Mouse (Mus musculus): ENCODE data around the gene Cenpv.

Gene Cenpv

GRCm38 (mm10) chr11:62539089-62539890, at the start of gene Cenpv:
TSS of gene Cenpv (minus strand) at chr11:62539261.
- peak; percentile 69 to 71 for DNase-seq

- DNase-seq: no peak
Observed at GRCm38 (mm10) chr11:62587034-62587433, 48.0 kb upstream of the Cenpv start.

GRCm38 (mm10) chr11:62584671-62585206, 45.7 kb upstream of the Cenpv start:
- DNase-seq: no peak

- DNase-seq: no peak
Observed at GRCm38 (mm10) chr11:62583031-62583430, 44.0 kb upstream of the Cenpv start.

- peak; percentile 78 to 85 for DNase-seq
Observed at GRCm38 (mm10) chr11:62576530-62577152, 37.6 kb upstream of the Cenpv start.

- peak; percentile 49 to 53 for DNase-seq
Observed at GRCm38 (mm10) chr11:62575659-62576438, 36.8 kb upstream of the Cenpv start.

- DNase-seq: peak; percentile 84 to 90
Observed at GRCm38 (mm10) chr11:62575297-62575658, 36.2 kb upstream of the Cenpv start.

GRCm38 (mm10) chr11:62574703-62575085, 35.6 kb upstream of the Cenpv start:
- peak in 1 of 2 experiments; percentile 10 for DNase-seq

GRCm38 (mm10) chr11:62573959-62574702, 35.1 kb upstream of the Cenpv start, which contains the start of gene Trpv2:
TSS of gene Trpv2 (plus strand) at chr11:62574486.
- DNase-seq: peak; percentile 76 to 84

- DNase-seq: no peak
Observed at GRCm38 (mm10) chr11:62568300-62568699, 29.2 kb upstream of the Cenpv start.

- DNase-seq: no peak
Observed at GRCm38 (mm10) chr11:62566211-62566610, 27.1 kb upstream of the Cenpv start.

GRCm38 (mm10) chr11:62565747-62566146, 26.7 kb upstream of the Cenpv start:
- no peak for DNase-seq

GRCm38 (mm10) chr11:62563590-62563989, 24.5 kb upstream of the Cenpv start:
- DNase-seq: no peak

GRCm38 (mm10) chr11:62560463-62561016, 21.5 kb upstream of the Cenpv start:
- peak; percentile 11 to 16 for DNase-seq

GRCm38 (mm10) chr11:62558961-62559646, 20.0 kb upstream of the Cenpv start:
- DNase-seq: no peak

GRCm38 (mm10) chr11:62558152-62558551, 19.1 kb upstream of the Cenpv start:
- no peak for DNase-seq

- DNase-seq: no peak
Observed at GRCm38 (mm10) chr11:62557205-62557604, 18.1 kb upstream of the Cenpv start.

GRCm38 (mm10) chr11:62555896-62556412, 16.9 kb upstream of the Cenpv start:
- no peak for DNase-seq

- DNase-seq: no peak
Observed at GRCm38 (mm10) chr11:62554934-62555517, 16.0 kb upstream of the Cenpv start.

- no peak for DNase-seq
Observed at GRCm38 (mm10) chr11:62554163-62554855, 15.2 kb upstream of the Cenpv start.

All from thymus, postnatal 36 days (tissue).